In the genomic region with DNA sequence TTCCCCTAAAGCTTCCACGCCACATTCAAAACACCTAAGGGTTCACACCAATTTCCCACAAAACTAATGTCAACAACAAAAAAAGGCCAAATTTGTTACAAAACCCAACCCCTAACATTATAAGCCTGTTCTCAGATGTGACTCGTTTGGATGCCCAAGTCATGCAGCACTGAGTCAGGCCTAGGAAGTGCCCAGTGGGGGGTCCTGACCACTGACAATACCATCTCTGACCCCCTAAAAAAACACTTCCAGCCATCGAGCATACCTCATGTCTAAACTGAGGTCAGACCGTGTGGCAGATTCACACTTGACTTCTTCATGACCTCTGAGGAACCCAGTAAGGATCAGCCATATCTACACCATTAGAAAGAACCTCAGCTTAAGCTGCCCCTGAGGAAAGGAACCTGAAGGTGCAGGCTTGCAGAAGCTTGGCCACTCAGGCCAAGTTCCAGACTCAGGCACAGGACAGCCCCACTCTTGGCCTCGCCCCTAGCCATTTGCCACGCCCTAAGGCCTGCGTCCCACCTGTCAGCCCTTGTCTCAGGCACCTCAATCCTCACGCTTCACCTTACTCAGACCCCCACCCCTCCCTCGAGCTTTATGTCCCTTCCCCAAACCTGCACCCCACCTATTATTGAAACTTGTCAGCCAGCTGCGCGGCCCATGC, we compare ENCODE assay signal across 8 mouse cellular contexts. TPM values are rescaled to one million over a fixed set of nuclear protein-coding genes. Genes with fewer than 3 reads are reported as not detected.
DNase-seq lines count a peak whose midpoint lies in the region; ATAC-seq and TF ChIP-seq lines count a peak whose summit lies in the region.

No protein-coding gene starts in this region.

- no peak for TF ChIP-seq CTCF in bone marrow macrophage, adult 2 months (IDR thresholded peaks at IDR 0.05; ENCODE audit: low read depth, low read length)
- TF ChIP-seq CTCF in heart, postnatal 0 days (IDR thresholded peaks at IDR 0.05; ENCODE audit: low read depth) = no peak

- H3K4me1 ChIP-seq in kidney, embryonic 15.5 days = peaks cover 21% of the 10 kb centered on the region
- H3K4me1 ChIP-seq in bone marrow macrophage, adult 2 months (ENCODE audit: control insufficient read depth, insufficient read depth, low read length) = peaks cover 11% of the 10 kb centered on the region
- H3K4me1 ChIP-seq in heart, postnatal 0 days (ENCODE audit: control insufficient read depth, insufficient read depth) = peaks cover 9% of the 10 kb centered on the region

- TF ChIP-seq EP300 in heart, postnatal 0 days (IDR thresholded peaks at IDR 0.05; ENCODE audit: low read depth) = no peak

- no peaks in the 10 kb centered on the region for H3K27me3 ChIP-seq in kidney, embryonic 15.5 days
- no peaks in the 10 kb centered on the region for H3K27me3 ChIP-seq in heart, postnatal 0 days (ENCODE audit: control insufficient read depth, insufficient read depth, low read length)

- peaks cover 24% of the 10 kb centered on the region for H3K36me3 ChIP-seq in kidney, embryonic 15.5 days
- H3K36me3 ChIP-seq in heart, postnatal 0 days (replicated peaks; ENCODE audit: control insufficient read depth, insufficient read depth, low read length) = peaks cover 15% of the 10 kb centered on the region

- H3K4me3 ChIP-seq in kidney, embryonic 15.5 days (replicated peaks) = peak overlapping the region; percentile 73
- peak overlapping the region; percentile 61 for H3K4me3 ChIP-seq in bone marrow macrophage, adult 2 months (ENCODE audit: insufficient read depth, low read length)
- peak overlapping the region; percentile 96 for H3K4me3 ChIP-seq in heart, postnatal 0 days (ENCODE audit: low read depth, low read length)

- H3K9me3 ChIP-seq in kidney, embryonic 15.5 days (replicated peaks) = no peaks in the 10 kb centered on the region
- no peaks in the 10 kb centered on the region for H3K9me3 ChIP-seq in heart, postnatal 0 days (replicated peaks; ENCODE audit: control insufficient read depth, low read length)

- no peak for TF ChIP-seq POLR2A in bone marrow macrophage, adult 2 months (IDR thresholded peaks at IDR 0.05; ENCODE audit: borderline replicate concordance, low read depth, low read length)

- intact Hi-C loops in left cerebral cortex, postnatal 10 days (cut with DNase I) = no loop called here

- peak overlapping the region; percentile 82 for H3K4me2 ChIP-seq in kidney, embryonic 15.5 days
- H3K4me2 ChIP-seq in heart, postnatal 0 days (ENCODE audit: low read depth, low read length) = peak overlapping the region; percentile 57

- 20% methylated on average over 11 of the region's 11 CpGs for WGBS in kidney, embryonic 15.5 days
- WGBS in heart, postnatal 0 days = 29% methylated on average over 11 of the region's 11 CpGs

- ATAC-seq in kidney, embryonic 15.5 days (replicated peaks; ENCODE audit: low FRiP score) = peak; percentile 82
- ATAC-seq in heart, postnatal 0 days (ENCODE audit: insufficient read depth, low read depth) = peak; percentile 28
- ATAC-seq in megakaryocyte progenitor cell, adult 5-6 weeks (replicated peaks; ENCODE audit: poor library complexity) = peak; percentile 18
- ATAC-seq in inflammation-experienced regulatory T-cells, adult 6 months = no peak

- DNase-seq in kidney, postnatal 14 days = no peak
- no peak for DNase-seq in heart, postnatal 0 days (ENCODE audit: low spot score)
- DNase-seq in adrenal gland, postnatal 10 days = no peak
- DNase-seq in left cerebral cortex, postnatal 10 days (ENCODE audit: extremely low spot score in 1 of 2, low spot score in 2 of 2) = no peak

- H3K9ac ChIP-seq in kidney, embryonic 15.5 days = peak overlapping the region; percentile 32; the same call in 1 of the 2 replicates
- 0 out of 2 replicates have a peak overlapping the region, but pooled peaks have one; percentile 20 for H3K9ac ChIP-seq in heart, postnatal 0 days (replicated peaks; ENCODE audit: low read depth, low read length)

- peak overlapping the region; percentile 76 for H3K27ac ChIP-seq in kidney, embryonic 15.5 days
- no peak overlapping the region for H3K27ac ChIP-seq in bone marrow macrophage, adult 2 months (ENCODE audit: insufficient read depth, low read depth, low read length)
- peak overlapping the region; percentile 46; the same call in 1 of the 2 replicates for H3K27ac ChIP-seq in heart, postnatal 0 days (ENCODE audit: low read depth)

RNA-seq across cellular contexts. Expression of gene Prkar1b, which starts 0.7 kb away (rescaled TPM):
- polyA plus RNA-seq in kidney, embryonic 15.5 days (2015; fragmentation: Nextera tagmentation; extraction: Ambion mirVana) = 21.2 and 22.7 TPM in 2 replicates
- polyA plus RNA-seq in bone marrow macrophage, adult 2 months (2012; ENCODE audit: insufficient read depth, insufficient read length, missing spikeins) = 2.1 and 2.5 TPM in 2 replicates
- total RNA-seq in heart, postnatal 0 days (2014; rRNA removed; ENCODE audit: low replicate concordance) = 2.3 TPM in 2 replicates
- polyA plus RNA-seq in heart, postnatal 0 days (2015; fragmentation: Nextera tagmentation; extraction: Ambion mirVana) = 3.9 and 4.4 TPM in 2 replicates
- 0.81 and 2.6 TPM in 2 replicates for total RNA-seq in megakaryocyte progenitor cell, adult 5-6 weeks (2015)
- 0.21 and 0.64 TPM in 2 replicates for total RNA-seq in megakaryocyte progenitor cell, adult 5-6 weeks (2017)
- total RNA-seq in adrenal gland, postnatal 10 days (2021) = 10 to 100 TPM; 14.9 to 24.9 TPM
- 100 to 1,000 TPM; 499 to 505 TPM for total RNA-seq in left cerebral cortex, postnatal 10 days (2021)
- 1 to 10 TPM in 1 of 3 experiments, under 1 TPM in 1, not detected in 1; 0.38 to 3.9 TPM for polyA plus RNA-seq in inflammation-experienced regulatory T-cells, adult 6 months (2017; shearing (Covaris generic))

RNA-seq across cellular contexts. Expression of gene Dnaaf5, which starts 0.9 kb away (rescaled TPM):
- polyA plus RNA-seq in kidney, embryonic 15.5 days (2015; fragmentation: Nextera tagmentation; extraction: Ambion mirVana) = 8.7 and 10.4 TPM in 2 replicates
- 6.2 and 7.5 TPM in 2 replicates for polyA plus RNA-seq in bone marrow macrophage, adult 2 months (2012; ENCODE audit: insufficient read depth, insufficient read length, missing spikeins)
- 23.0 and 38.1 TPM in 2 replicates for total RNA-seq in heart, postnatal 0 days (2014; rRNA removed; ENCODE audit: low replicate concordance)
- polyA plus RNA-seq in heart, postnatal 0 days (2015; fragmentation: Nextera tagmentation; extraction: Ambion mirVana) = 2.3 and 2.8 TPM in 2 replicates
- 11.6 and 15.8 TPM in 2 replicates for total RNA-seq in megakaryocyte progenitor cell, adult 5-6 weeks (2015)
- 8.1 and 9.3 TPM in 2 replicates for total RNA-seq in megakaryocyte progenitor cell, adult 5-6 weeks (2017)
- 10 to 100 TPM; 15.9 to 19.1 TPM for total RNA-seq in adrenal gland, postnatal 10 days (2021)
- 1 to 10 TPM; 6.3 to 6.7 TPM for total RNA-seq in left cerebral cortex, postnatal 10 days (2021)
- polyA plus RNA-seq in inflammation-experienced regulatory T-cells, adult 6 months (2017; shearing (Covaris generic)) = 10 to 100 TPM in 1 of 3 experiments, 1 to 10 TPM in 2; 5.9 to 11.9 (median 6.2) TPM

RNA-seq across cellular contexts. Expression of gene Sun1, which starts 51.3 kb away (rescaled TPM):
- 50.0 and 57.3 TPM in 2 replicates for polyA plus RNA-seq in kidney, embryonic 15.5 days (2015; fragmentation: Nextera tagmentation; extraction: Ambion mirVana)
- 21.8 and 25.2 TPM in 2 replicates for polyA plus RNA-seq in bone marrow macrophage, adult 2 months (2012; ENCODE audit: insufficient read depth, insufficient read length, missing spikeins)
- total RNA-seq in heart, postnatal 0 days (2014; rRNA removed; ENCODE audit: low replicate concordance) = 46.5 and 71.5 TPM in 2 replicates
- polyA plus RNA-seq in heart, postnatal 0 days (2015; fragmentation: Nextera tagmentation; extraction: Ambion mirVana) = 22.4 and 22.6 TPM in 2 replicates
- total RNA-seq in megakaryocyte progenitor cell, adult 5-6 weeks (2015) = 18.8 and 21.5 TPM in 2 replicates
- 37.2 and 37.4 TPM in 2 replicates for total RNA-seq in megakaryocyte progenitor cell, adult 5-6 weeks (2017)
- total RNA-seq in adrenal gland, postnatal 10 days (2021) = 10 to 100 TPM; 59.5 to 78.6 TPM
- total RNA-seq in left cerebral cortex, postnatal 10 days (2021) = 10 to 100 TPM; 81.3 to 82.9 TPM
- 10 to 100 TPM; 30.7 to 43.4 (median 38.5) TPM for polyA plus RNA-seq in inflammation-experienced regulatory T-cells, adult 6 months (2017; shearing (Covaris generic))

Comparison
In these comparisons a context has a peak if more than half of its experiments do, and no peak if none do; other contexts are left out.
1. RNA of gene Prkar1b, which starts 0.7 kb away (total RNA-seq): 499 to 505 TPM in left cerebral cortex, postnatal 10 days; 14.9 to 24.9 TPM in adrenal gland, postnatal 10 days, 2.3 TPM in heart, postnatal 0 days and 0.21 to 2.6 TPM in megakaryocyte progenitor cell, adult 5-6 weeks; every median in the first group is over 10 times any median in the second.
2. Peak in every context shown above with its lines, with median percentiles within 50 percentile points of each other: H3K4me3 ChIP-seq.